Mouse (Mus musculus): ENCODE results near the gene Vmn2r80.
"Not testable (repeated sequence)": the region's sequence is repeated elsewhere in the genome, so short reads cannot be mapped to it uniquely, and the experiment has no call there.

- TF ChIP-seq FLI1 (IDR thresholded peaks at IDR 0.05; ENCODE audit: low read length); GATA1 (IDR thresholded peaks at IDR 0.05; ENCODE audit: borderline replicate concordance, low read length): not testable (repeated sequence)
These were observed 51.4 kb downstream of the Vmn2r80 start for GRCm38 (mm10) chr10:79199973-79200372.

All from megakaryocyte, embryonic 14.5 days (primary cell).